Mouse (Mus musculus) E14TG2a.4 (cell line): ENCODE data around the gene BC049715.
"Not testable (repeated sequence)": the region's sequence is repeated elsewhere in the genome, so short reads cannot be mapped to it uniquely, and the experiment has no call there.

Source experiments
- H3K27me3 ChIP-seq: 2 replicates; pipeline ENCODE4 v1.6.1; 2014; ENCODE audit warnings: low read length, control low read depth; ENCODE audit not compliant: insufficient read depth
- H3K36me3 ChIP-seq: 2 replicates; pipeline ENCODE4 v1.6.1; 2014; ENCODE audit warnings: low read length, control low read depth; ENCODE audit not compliant: insufficient read depth
- H3K4me1 ChIP-seq: replicated peaks from 2 replicates; pipeline ENCODE4 v1.6.1; 2014; ENCODE audit warnings: low read depth, low read length, control low read depth
- H3K4me3 ChIP-seq: replicated peaks from 2 replicates; pipeline ENCODE4 v1.5.1; 2014; ENCODE audit warnings: mild to moderate bottlenecking, low read length
- H3K9me3 ChIP-seq: 2 replicates; pipeline ENCODE4 v1.6.1; 2014; ENCODE audit warnings: low read length, control low read depth
- CTCF ChIP-seq: conservative IDR thresholded peaks from 2 replicates; pipeline ENCODE4 v1.5.1; 2014; ENCODE audit warnings: low read length
- NANOG ChIP-seq: IDR thresholded peaks from 2 replicates; pipeline ENCODE4 v1.6.1; 2014; ENCODE audit warnings: borderline replicate concordance, low read length, mixed read lengths
- POU5F1 ChIP-seq: IDR thresholded peaks from 2 replicates; pipeline ENCODE4 v1.6.1; 2014; ENCODE audit warnings: low read length, borderline replicate concordance

The BC049715 gene

GRCm38 (mm10) chr6:136883961-136884360 lies 56.5 kb downstream of the BC049715 start:
- no peaks in the 10 kb centered on the region for H3K27me3 ChIP-seq
- no peaks in the 10 kb centered on the region for H3K4me1 ChIP-seq
- H3K4me3 ChIP-seq: no peak overlapping the region
- TF ChIP-seq CTCF (no peak), POU5F1 (no peak), NANOG (no peak)
- no peaks in the 10 kb centered on the region for H3K36me3 ChIP-seq
- H3K9me3 ChIP-seq: no peaks in the 10 kb centered on the region

GRCm38 (mm10) chr6:136884766-136885165 lies 57.3 kb downstream of the BC049715 start:
- H3K4me3 ChIP-seq, H3K27me3 ChIP-seq, H3K9me3 ChIP-seq, H3K4me1 ChIP-seq, H3K36me3 ChIP-seq: not testable (repeated sequence)

GRCm38 (mm10) chr6:136887854-136888253 lies 60.4 kb downstream of the BC049715 start:
- Histone ChIP-seq H3K4me3 (no peak overlapping the region), H3K4me1 (no peaks in the 10 kb centered on the region), H3K27me3 (no peaks in the 10 kb centered on the region), H3K36me3 (no peaks in the 10 kb centered on the region), H3K9me3 (no peaks in the 10 kb centered on the region)
- no peak for TF ChIP-seq CTCF
- TF ChIP-seq NANOG: no peak
- TF ChIP-seq POU5F1: no peak

GRCm38 (mm10) chr6:136889067-136889466 lies 61.6 kb downstream of the BC049715 start:
- no peaks in the 10 kb centered on the region for H3K36me3 ChIP-seq
- no peak for TF ChIP-seq CTCF
- no peak for TF ChIP-seq NANOG
- TF ChIP-seq POU5F1: no peak
- no peaks in the 10 kb centered on the region for H3K4me1 ChIP-seq
- H3K4me3 ChIP-seq: no peak overlapping the region
- H3K27me3 ChIP-seq: no peaks in the 10 kb centered on the region
- H3K9me3 ChIP-seq: no peaks in the 10 kb centered on the region

- Histone ChIP-seq H3K4me1 (no peaks in the 10 kb centered on the region), H3K27me3 (no peaks in the 10 kb centered on the region), H3K36me3 (no peaks in the 10 kb centered on the region), H3K9me3 (no peaks in the 10 kb centered on the region), H3K4me3 (no peak overlapping the region)
- TF ChIP-seq POU5F1 (no peak), CTCF (no peak), NANOG (no peak)
Measured at GRCm38 (mm10) chr6:136889554-136889953, 62.1 kb downstream of the BC049715 start.
